Mouse (Mus musculus) kidney, postnatal 25 days (tissue): Measurements from ENCODE around the gene Nr0b2.

ENCODE experiments used
- DNase-seq, 2 experiments: peaks; one replicate each; pipeline ENCODE4 v3.0.0; 2021; ENCODE audit warnings: mixed read lengths in 2 of 2

The Nr0b2 gene

GRCm38 (mm10) chr4:133563123-133563571, 10.0 kb downstream of the Nr0b2 start:
- peak; percentile 77 to 93 for DNase-seq

DNA sequence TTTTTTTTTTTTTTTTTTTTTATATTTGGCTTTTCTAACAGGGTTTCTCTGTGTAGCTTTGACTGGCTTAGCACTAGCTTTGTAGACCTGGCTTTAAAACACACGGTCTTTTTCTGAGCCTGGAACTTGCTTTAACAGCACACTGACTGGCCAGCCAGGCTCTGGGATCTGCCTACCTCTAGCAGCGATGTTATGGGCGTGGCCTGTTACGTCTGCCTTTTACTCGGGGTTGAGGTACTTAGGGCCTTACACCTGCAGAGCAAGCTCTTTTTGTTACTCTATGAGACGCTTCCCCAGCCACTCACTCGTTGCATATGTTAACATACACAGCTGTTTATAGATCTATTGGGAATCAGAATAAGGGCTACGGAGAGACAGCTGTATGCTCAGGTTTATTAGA, 14.1 kb downstream of the Nr0b2 start:
- DNase-seq = peak in 1 of 2 experiments; percentile 37

DNA sequence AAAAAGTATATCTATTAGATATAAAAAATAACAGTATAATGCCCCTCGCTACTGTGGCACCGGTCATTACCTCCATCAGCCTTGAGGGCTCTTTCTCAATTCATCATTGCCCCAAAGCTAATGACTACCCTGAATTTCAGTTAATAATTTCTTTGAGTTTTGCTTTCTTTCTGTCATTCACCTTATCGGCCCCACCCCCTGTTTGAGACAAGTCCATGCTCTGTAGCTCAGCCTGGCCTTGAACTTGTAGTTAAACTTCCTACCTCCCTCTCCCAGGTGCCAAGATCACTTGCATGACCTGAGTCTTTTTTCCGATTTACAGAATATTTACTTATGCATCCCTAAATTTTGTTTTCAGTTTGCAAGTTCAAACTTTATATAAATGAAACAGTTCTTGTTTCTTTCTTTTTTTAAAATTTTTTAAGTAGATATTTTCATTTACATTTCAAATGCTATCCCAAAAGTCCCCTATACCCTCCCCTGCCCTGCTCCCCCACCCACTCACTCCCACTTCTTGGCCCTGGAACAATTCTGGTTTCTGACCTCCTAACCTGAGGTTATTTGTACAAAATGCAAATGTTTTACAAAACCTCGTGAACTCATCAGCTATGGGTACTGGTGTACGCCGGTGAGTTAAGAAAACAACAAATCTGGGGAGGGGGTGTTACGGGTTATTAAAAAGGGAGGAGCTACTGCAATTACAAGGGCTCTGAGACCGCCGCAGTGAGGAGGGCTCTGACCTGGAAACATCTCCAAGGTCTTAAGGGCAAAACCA, 16.3 kb downstream of the Nr0b2 start:
- peak in 1 of 2 experiments; percentile 48 for DNase-seq

DNA sequence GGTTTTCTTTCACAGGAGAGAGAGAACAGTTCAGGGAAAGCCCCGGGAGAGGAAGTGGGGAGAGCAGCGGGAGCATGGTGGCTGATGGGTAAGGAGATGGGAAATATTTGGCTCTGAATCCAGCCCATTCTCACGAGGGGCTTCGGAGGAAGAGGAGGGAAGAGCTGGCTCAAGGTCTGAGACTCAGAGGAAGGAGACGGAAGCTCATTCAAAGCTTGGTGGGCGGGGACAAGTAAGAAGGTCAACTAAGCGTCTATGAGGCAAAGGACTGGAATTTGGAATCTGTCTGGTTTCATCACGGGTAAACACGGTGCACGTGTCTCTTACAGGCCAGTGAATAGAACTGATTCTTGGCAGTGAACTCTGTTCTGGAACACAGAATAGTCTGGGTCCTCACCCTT, 16.9 kb downstream of the Nr0b2 start:
- DNase-seq = peak; percentile 76 to 89

DNA sequence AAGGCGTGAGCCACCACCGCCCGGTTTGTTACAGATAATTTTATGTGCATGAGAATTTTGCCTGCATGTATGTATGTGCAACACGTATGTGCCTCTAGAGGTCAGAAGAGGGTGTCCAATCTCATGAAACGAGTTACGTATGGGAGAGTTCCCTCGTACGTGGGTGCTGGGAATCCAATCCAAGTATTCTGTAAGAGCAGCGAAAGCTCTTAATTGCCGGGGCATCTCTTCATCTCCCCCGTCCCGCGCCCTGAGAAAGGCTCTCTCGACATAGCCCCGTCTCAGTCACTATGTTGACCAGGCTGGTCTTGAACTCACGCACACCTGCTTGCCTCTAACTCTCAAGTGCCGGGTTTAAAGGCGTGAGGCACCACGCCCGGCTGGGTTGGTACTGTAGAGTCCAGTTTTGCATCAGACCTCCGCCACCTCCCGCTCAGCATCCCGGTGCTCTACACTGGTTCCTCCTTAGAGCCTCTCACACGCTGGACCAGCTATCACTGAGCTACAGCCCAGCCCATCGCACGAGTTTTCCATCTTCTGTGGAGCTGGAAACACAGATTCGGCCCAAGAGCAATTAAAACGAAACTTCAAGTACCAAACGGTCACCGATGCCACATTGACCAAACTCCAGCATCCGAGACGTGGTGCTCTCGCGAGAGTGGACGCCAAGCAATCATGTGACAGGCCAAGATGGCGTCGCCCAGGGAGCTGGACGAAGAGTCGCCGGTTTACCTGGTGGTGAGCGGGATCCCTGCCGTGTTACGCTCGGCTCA, 21.1 kb downstream of the Nr0b2 start, which contains the start of gene Gpatch3:
Gene Gpatch3 (plus strand): TSS at position 676 of the 773 bp plus-strand sequence.
- peak; percentile 97 to 98 for DNase-seq

GRCm38 (mm10) chr4:133574843-133575202, 21.6 kb downstream of the Nr0b2 start:
- DNase-seq = no peak

DNA sequence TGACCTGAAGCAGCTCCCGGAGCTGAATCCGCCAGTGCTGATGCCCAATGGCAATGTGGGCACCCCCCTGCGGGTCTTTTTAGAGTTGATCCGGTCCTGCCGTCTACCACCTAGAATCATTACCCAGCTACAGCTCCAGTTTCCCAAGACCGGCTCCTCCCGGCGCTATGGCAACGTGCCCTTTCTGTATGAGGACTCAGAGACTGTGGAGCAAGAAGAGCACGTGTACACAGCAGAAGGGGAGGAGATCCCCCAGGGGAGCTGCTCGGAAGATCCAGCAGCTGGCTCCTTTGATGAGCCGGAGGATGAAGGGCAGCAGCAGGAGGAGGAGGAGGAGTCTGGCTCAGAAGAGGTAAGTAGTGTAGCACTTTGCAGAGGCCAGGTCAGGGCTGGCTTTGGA, 24.8 kb downstream of the Nr0b2 start:
- DNase-seq = no peak

- peak in 1 of 2 experiments; percentile 16 for DNase-seq
Measured at GRCm38 (mm10) chr4:133583690-133584058, 30.5 kb downstream of the Nr0b2 start.

- DNase-seq = peak; percentile 89 to 93
Measured at GRCm38 (mm10) chr4:133584059-133584951, 31.1 kb downstream of the Nr0b2 start, which contains the start of gene Gpn2. TSS of gene Gpn2 (plus strand) at chr4:133584362.

DNA sequence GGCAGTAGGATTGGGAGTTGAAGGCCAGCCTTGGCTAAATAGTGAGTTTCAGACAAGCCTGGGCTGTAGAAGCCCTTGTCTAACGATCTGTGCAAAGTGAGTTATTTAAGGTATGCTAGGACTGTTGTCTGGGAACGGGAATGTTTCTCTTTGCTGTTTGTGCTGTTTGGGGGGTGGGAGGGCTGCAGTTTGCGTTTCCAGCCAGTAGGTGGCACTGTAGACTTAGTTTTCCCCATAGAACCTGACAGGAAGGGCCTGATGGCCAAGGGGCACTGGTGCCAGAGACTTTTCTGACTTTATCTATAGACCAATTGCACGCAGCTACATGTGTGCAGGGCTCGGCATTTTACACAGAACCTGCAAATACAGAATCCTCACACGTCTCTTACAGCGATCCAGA, 39.4 kb downstream of the Nr0b2 start:
- peak; percentile 73 to 77 for DNase-seq

- DNase-seq = no peak
Measured at GRCm38 (mm10) chr4:133595538-133595937, 42.4 kb downstream of the Nr0b2 start.

- DNase-seq = no peak
Measured at GRCm38 (mm10) chr4:133596084-133596483, 42.9 kb downstream of the Nr0b2 start.

- no peak for DNase-seq
Measured at GRCm38 (mm10) chr4:133598616-133599015, 45.4 kb downstream of the Nr0b2 start.

- DNase-seq = no peak
Measured at GRCm38 (mm10) chr4:133599116-133599515, 45.9 kb downstream of the Nr0b2 start.

- peak; percentile 96 to 98 for DNase-seq
Measured at GRCm38 (mm10) chr4:133599571-133600073, 46.4 kb downstream of the Nr0b2 start.

DNA sequence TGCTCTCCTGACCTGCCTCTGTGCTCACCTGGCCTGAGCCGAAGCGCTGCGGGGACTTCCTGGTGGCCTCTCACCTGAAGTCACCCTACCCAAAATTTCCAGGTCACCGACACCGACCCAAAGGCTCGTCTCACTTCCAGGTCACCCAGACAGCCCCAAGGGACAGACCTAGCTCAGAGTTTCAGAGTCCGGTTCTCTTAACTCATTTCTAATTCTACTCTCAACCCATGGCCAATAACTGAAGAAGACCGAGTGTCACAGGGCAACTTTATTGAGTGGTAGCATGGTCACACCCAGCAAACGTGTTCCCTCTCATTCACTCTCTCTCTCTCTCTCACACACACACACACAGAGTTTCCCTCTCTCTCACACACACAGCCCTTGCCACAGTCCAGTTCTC, 47.1 kb downstream of the Nr0b2 start:
- no peak for DNase-seq

GRCm38 (mm10) chr4:133601721-133602218, 48.6 kb downstream of the Nr0b2 start, which contains the start of gene Sfn:
TSS of gene Sfn (minus strand) at chr4:133602168.
- peak; percentile 82 to 88 for DNase-seq

DNA sequence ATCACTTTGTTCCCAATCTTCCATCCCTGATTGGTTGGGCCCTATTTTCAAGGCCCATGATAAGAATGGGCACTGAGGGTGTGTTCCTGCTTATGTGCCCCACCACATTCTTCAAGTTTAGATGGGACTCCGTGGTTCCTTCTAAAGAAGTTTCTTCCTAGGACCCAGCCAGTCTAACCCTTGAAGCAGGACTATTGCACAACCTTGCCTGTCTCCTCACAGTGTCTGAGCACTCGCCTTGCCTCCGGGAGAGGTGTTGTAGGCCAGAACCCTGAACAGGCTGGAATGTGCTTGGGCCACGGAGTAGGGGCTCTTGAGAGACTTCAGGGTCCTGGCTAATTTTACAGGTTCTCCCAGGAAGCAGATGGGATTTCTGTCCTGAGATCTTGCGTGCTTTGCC, 49.9 kb downstream of the Nr0b2 start:
- no peak for DNase-seq

DNA sequence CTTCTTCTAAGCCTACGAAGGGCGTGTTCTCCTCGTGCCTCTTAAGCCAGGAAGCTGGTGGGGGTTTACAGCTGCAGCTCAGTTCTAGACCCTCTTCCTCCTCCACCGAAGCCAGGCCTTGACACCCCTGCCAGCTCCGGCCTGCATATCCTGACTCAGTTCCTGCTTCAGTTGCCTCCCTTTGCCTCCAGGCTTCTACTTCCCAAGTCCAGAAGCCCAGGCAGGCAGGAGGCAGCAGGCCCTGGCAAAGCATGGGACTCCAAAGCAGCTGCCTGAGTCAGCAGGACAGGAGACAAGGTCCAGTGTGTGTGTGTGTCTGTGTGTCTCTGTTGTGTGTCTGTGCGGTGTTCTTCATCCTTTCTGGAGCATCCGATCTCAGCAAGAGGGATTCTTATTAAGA, 51.0 kb downstream of the Nr0b2 start:
- no peak for DNase-seq

DNA sequence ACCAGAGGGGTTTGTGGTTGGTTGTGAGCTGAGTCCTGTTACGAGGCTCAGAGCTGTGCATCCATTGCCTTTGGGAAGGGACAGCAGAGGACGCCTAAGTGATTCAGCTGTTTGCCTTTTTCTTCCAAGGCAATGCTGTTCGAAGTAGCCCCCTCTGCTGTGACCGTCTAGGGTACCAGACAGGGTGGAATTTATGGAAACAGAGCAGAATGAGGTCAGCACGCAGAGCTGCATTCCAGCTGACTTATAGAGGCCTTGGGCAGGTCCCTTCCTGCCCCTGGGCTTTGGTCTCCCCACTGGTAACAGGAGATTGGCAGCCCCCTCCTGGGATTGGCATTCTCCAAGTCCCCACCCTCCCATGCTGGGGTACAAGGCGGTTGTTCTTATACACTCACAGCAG, 51.7 kb downstream of the Nr0b2 start:
- no peak for DNase-seq

DNA sequence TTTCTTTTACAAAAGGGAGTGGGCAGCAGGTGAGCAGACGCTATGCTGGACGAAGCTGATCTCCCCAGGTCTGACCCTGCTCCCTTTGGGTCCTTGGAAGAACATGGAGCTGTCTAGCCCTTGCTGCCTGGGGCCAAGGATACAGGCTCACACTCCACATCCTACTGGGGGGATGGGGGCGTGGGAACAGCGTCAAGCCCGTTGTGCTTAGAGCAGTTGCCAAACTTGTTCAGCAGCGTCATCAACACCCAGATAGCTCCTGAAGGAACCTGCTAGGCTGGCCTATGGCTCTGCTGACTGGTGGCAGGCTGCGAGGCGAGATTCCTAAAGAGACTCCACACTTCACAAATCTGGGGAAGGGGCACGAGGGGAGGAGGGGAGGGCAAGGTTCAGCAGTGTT, 52.2 kb downstream of the Nr0b2 start:
- DNase-seq = no peak
